ENCODE assay signal across 8 mouse cellular contexts in genomic region chr11:97523827-97524261, GRCm38 (mm10). TPM values are rescaled to one million over a fixed set of nuclear protein-coding genes. Genes with fewer than 3 reads are reported as not detected.
DNase-seq lines count a peak whose midpoint lies in the region; ATAC-seq lines count a peak whose summit lies in the region.
"Had no signal": no experiment of that assay in that cellular context is flagged by ENCODE, and none has a peak within 500 bp of the region (broad histone marks: within the 10 kb centered on the region; RNA-seq: fewer than 3 reads in every experiment).

No protein-coding gene starts in this region.

- H3K9ac ChIP-seq in hindbrain, embryonic 16.5 days (ENCODE audit: low read depth, low read length) = peak overlapping the region; percentile 43
- H3K9ac ChIP-seq: heart, embryonic 15.5 days had no signal

- peak; percentile 58 for ATAC-seq in hindbrain, embryonic 16.5 days
- no peak for ATAC-seq in activated CD4-positive, CD25-positive, alpha-beta regulatory T cell, adult 4 months

- no peak overlapping the region for H3K4me2 ChIP-seq in hindbrain, embryonic 16.5 days (ENCODE audit: low read length)
- H3K4me2 ChIP-seq: heart, embryonic 15.5 days had no signal

- H3K4me3 ChIP-seq in hindbrain, embryonic 16.5 days (ENCODE audit: low read length) = no peak overlapping the region
- H3K4me3 ChIP-seq: heart, embryonic 15.5 days had no signal

- peaks cover 10% of the 10 kb centered on the region for H3K4me1 ChIP-seq in hindbrain, embryonic 16.5 days (ENCODE audit: control insufficient read depth, insufficient read depth, low read depth, low read length)

- H3K27me3 ChIP-seq in hindbrain, embryonic 16.5 days (replicated peaks; ENCODE audit: control insufficient read depth, insufficient read depth, low read length) = no peaks in the 10 kb centered on the region

- 7% methylated on average over 1 of the region's 1 CpGs for WGBS in hindbrain, embryonic 16.5 days

- peaks cover 28% of the 10 kb centered on the region for H3K36me3 ChIP-seq in hindbrain, embryonic 16.5 days (ENCODE audit: control insufficient read depth, insufficient read depth, low read length)
- H3K36me3 ChIP-seq: heart, embryonic 15.5 days had no signal

- H3K27ac ChIP-seq in hindbrain, embryonic 16.5 days (ENCODE audit: low read depth, low read length) = 0 out of 2 replicates have a peak overlapping the region, but pooled peaks have one; percentile 23
- H3K27ac ChIP-seq: heart, embryonic 15.5 days had no signal

- peak; percentile 56 to 60 for DNase-seq in adrenal gland, adult 18-20 months (ENCODE audit: low spot score in 2 of 2)
- DNase-seq in cerebellum, adult 9-10 months = peak; percentile 72
- DNase-seq in lung, postnatal 25 days (ENCODE audit: low spot score) = peak; percentile 70
- no peak for DNase-seq in urinary bladder, adult 2 months (ENCODE audit: low spot score)
- no peak for DNase-seq in right cerebral cortex, postnatal 14 days

- H3K9me3 ChIP-seq in hindbrain, embryonic 16.5 days (ENCODE audit: control insufficient read depth, low read length) = no peaks in the 10 kb centered on the region
- H3K9me3 ChIP-seq: heart, embryonic 15.5 days had no signal

RNA-seq across cellular contexts. Expression of gene 4933428G20Rik, which starts 23.7 kb away (rescaled TPM):
- under 1 TPM; 0.19 to 0.20 TPM for total RNA-seq in adrenal gland, adult 18-20 months (2021)
- polyA plus RNA-seq in hindbrain, embryonic 16.5 days (2015; fragmentation: Nextera tagmentation; extraction: Ambion mirVana) = 0.85 and 0.87 TPM in 2 replicates
- polyA plus RNA-seq in activated CD4-positive, CD25-positive, alpha-beta regulatory T cell, adult 4 months (2017; shearing (Covaris generic)) = not detected
- not detected in 2 replicates for polyA plus RNA-seq in urinary bladder, adult 2 months (2012; rRNA removed)

RNA-seq across cellular contexts. Expression of gene Srcin1, which starts 52.1 kb away (rescaled TPM):
- total RNA-seq in adrenal gland, adult 18-20 months (2021) = 10 to 100 TPM; 11.4 to 12.3 TPM
- polyA plus RNA-seq in hindbrain, embryonic 16.5 days (2015; fragmentation: Nextera tagmentation; extraction: Ambion mirVana) = 8.0 and 8.9 TPM in 2 replicates
- not detected for polyA plus RNA-seq in activated CD4-positive, CD25-positive, alpha-beta regulatory T cell, adult 4 months (2017; shearing (Covaris generic))
- 1.4 and 1.6 TPM in 2 replicates for polyA plus RNA-seq in urinary bladder, adult 2 months (2012; rRNA removed)

Comparison
In these comparisons a context has a peak if more than half of its experiments do, and no peak if none do; other contexts are left out.
1. DNase-seq: peak in adrenal gland, adult 18-20 months (2 of 2), cerebellum, adult 9-10 months (single experiment) and lung, postnatal 25 days (single experiment); none in urinary bladder, adult 2 months (single experiment) and right cerebral cortex, postnatal 14 days (single experiment).